Mouse (Mus musculus) gastrocnemius, adult 2 months (tissue): ENCODE data around the gene Cc2d1a. TPM values are rescaled to one million over a fixed set of nuclear protein-coding genes. Genes with fewer than 3 reads are reported as not detected.
A peak's percentile ranks its signal among the peaks of the same experiment; 100 is the strongest.

Experiments
- DNase-seq: peaks from one replicate; pipeline ENCODE4 v3.0.0; 2022
- H3K27ac ChIP-seq: fragments of 200-600 bp; 2 replicates; pipeline ENCODE4 v1.8.1; 2022; ENCODE audit warnings: mild to moderate bottlenecking
- H3K4me3 ChIP-seq: fragments of 200-600 bp; 2 replicates; pipeline ENCODE4 v1.8.1; 2022; ENCODE audit warnings: mild to moderate bottlenecking, moderate library complexity
- CTCF ChIP-seq: fragments of 200-600 bp; IDR thresholded peaks from 2 replicates; pipeline ENCODE4 v1.8.1; 2022; ENCODE audit warnings: antibody characterized with exemption, mild to moderate bottlenecking, moderate library complexity
- intact Hi-C: fragments of 180-260 bp; cut with DNase I; formaldehyde crosslinking; loops from one replicate; pipeline ENCODE4 v1.15.1; 2025
- microRNA-seq: library from miRNA; unstranded; fragments of <30 nt; microRNA quantifications from one replicate; pipeline ENCODE4 v1.2.0, GENCODE M21; 2021
- total RNA-seq, 2 experiments: library from RNA; stranded (reverse); gene quantifications; 2 replicates each; pipeline ENCODE4 v1.2.3; 2021

Gene Cc2d1a
- total RNA-seq, 2 experiments from 2014 or later: 16.8 to 18.6 TPM

DNA sequence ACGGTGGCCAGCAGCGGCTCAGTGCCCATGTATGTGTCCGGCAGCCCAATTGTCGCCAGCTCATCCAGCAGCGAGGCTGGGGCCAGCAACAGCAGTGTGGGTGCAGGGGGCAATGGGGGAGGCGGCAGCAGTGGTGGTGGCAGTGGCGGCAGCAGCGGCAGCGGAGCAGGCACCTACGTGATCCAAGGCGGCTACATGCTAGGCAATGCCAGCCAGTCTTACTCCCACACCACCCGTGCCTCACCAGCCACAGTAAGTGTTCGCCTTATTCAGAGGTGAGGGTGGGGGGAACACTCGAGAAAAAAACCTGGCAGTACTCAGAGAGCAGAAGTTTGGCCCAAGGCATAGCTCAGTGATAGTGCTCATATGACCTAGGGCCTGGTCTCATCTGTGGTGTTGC lies 59.9 kb downstream of the Cc2d1a start:
- no peak for DNase-seq
- Histone ChIP-seq H3K4me3 (no peak overlapping the region), H3K27ac (no peak overlapping the region)
- intact Hi-C loops: no loop called here
- no peak for TF ChIP-seq CTCF

DNA sequence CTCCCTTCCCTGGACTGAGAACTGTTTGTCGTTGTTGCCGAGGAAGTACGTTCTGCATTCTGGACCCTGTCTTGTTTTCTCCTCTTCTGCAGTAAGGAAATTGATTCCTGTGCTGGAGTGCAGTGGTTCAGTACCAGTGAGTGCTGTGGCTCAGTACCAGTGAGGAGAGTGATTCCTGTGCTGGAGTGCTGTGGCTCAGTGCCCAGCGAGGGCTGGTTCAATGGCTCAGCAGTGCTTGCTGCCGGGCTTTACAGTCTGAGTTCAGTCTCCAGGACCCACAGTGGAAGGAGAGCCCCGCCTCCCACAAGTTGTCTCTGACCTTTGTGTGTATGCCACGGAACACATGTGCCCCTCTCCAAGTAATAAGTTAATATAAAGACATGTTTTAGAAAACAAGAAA lies 60.6 kb downstream of the Cc2d1a start:
- H3K27ac ChIP-seq: no peak overlapping the region
- TF ChIP-seq CTCF: no peak
- H3K4me3 ChIP-seq: no peak overlapping the region
- intact Hi-C loops: no loop called here
- no peak for DNase-seq

DNA sequence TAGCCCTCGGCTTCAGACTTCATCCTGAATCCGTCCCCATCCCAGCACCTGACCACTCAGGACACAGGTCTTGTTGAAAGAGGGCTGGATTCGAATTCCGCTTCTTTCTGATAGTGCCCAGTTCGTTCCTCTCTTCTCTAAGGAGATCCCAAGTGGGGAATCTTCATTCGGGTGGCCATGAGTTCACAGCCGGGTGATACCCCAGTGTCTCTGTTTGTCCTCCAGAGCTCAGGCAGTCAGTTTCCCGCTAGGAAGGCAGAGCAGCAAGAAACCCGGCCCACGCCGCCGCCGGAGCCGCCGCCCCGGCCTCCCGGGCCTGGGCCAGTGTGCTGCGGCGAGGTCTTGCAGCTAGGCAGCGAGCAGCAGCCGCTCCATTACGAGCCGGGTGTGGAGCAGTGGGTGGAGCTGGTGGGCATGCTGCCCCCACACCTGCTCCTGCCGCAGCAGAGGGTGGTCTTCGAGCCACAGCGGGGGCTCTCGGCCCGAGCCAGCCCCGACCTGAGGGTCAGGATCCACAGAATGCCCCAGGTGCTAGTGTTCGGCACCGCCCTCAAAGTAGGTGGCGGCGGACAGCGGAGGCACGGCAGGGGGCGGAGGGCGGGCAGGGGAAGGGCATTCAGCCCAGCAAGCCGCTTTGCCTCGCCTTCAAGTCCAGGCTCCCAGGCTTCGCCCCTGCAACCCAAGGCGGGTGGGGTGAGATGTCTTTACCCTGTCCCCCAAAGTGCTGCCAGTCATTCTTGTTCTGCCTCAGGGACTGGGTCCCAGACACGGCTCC lies 63.2 kb downstream of the Cc2d1a start:
- no peak for TF ChIP-seq CTCF

DNA sequence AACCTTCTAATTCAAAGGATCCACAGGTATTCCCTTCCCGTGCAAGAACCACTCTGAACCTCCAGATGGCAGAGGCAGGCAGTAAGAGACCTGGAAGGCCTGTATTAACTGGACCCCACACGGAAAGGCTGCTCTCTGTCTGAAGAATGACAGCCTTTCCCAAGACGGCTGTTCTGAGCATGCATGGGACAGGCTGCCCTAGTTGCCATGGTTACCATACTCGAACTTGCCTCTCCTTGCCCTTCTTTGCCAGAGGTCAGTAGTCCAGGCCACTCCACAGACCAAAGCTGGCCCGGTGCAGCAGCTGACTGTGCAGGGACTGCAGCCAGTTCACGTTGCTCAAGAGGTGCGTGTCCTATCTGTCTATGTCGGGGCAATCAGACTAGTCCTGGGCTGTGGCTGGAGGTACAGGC lies 63.9 kb downstream of the Cc2d1a start:
- TF ChIP-seq CTCF: peak; percentile 37
- intact Hi-C loops: no loop called here
- Histone ChIP-seq H3K4me3 (no peak overlapping the region), H3K27ac (peak overlapping the region; percentile 55)
- peak; percentile 86 for DNase-seq

More for the DNA sequence above, 63.2 kb downstream of the Cc2d1a start:
- no peak for DNase-seq
- H3K4me3 ChIP-seq: no peak overlapping the region
- intact Hi-C loops: no loop called here
- peak overlapping the region; percentile 55 for H3K27ac ChIP-seq

Small RNA genes within 50 kb of the gene (microRNA-seq; reads per million reads assigned to microRNA genes)
- gene Gm25110 (not detected), gene Mir181c (842 reads per million, percentile 75 among the genes with 10 or more reads in this experiment), gene Mir181d (482 reads per million, percentile 67 among the genes with 10 or more reads in this experiment), gene Mir709 (not detected)

Other genes with a start within 250 kb of the Cc2d1a start
- gene Adgrl1, start 247.8 kb downstream of the Cc2d1a start, total RNA-seq: 10 to 100 TPM; 14.7 to 22.5 TPM
- under 1 TPM; 0.64 to 0.84 TPM for gene Gm10644, start 192.7 kb downstream of the Cc2d1a start, total RNA-seq
- under 1 TPM; 0.23 to 0.42 TPM for gene Asf1b, start 192.4 kb downstream of the Cc2d1a start, total RNA-seq
- 100 to 1,000 TPM; 137 to 165 TPM for gene Prkaca, start 174.9 kb downstream of the Cc2d1a start, total RNA-seq
- 10 to 100 TPM; 15.1 to 19.8 TPM for gene Samd1, start 150.3 kb downstream of the Cc2d1a start, total RNA-seq
- gene 1700067K01Rik, start 146.4 kb downstream of the Cc2d1a start, total RNA-seq: under 1 TPM in 1 of 2 experiments, not detected in 1; 0.48 TPM
- gene 2210011C24Rik, start 135.8 kb downstream of the Cc2d1a start, total RNA-seq: 1 to 10 TPM; 1.5 to 2.1 TPM
- gene Palm3, start 126.5 kb downstream of the Cc2d1a start, total RNA-seq: under 1 TPM in 1 of 2 experiments, not detected in 1; 0.31 TPM
- under 1 TPM; 0.36 to 0.61 TPM for gene Il27ra, start 105.3 kb downstream of the Cc2d1a start, total RNA-seq
- gene Rln3, start 102.9 kb downstream of the Cc2d1a start, total RNA-seq: not detected
- 1 to 10 TPM in 1 of 2 experiments, under 1 TPM in 1; 0.84 to 1.2 TPM for gene Gm10643, start 82.8 kb downstream of the Cc2d1a start, total RNA-seq
- 1 to 10 TPM; 4.4 to 4.7 TPM for gene Rfx1, start 81.1 kb downstream of the Cc2d1a start, total RNA-seq
- 1 to 10 TPM; 4.8 to 5.4 TPM for gene Dcaf15, start 43.2 kb downstream of the Cc2d1a start, total RNA-seq
- not detected for gene Podnl1, start 21.9 kb downstream of the Cc2d1a start, total RNA-seq
- gene 4930432K21Rik, start 89 bp upstream of the Cc2d1a start, total RNA-seq: under 1 TPM; 0.28 to 0.50 TPM
- gene Nanos3, start 37.3 kb upstream of the Cc2d1a start, total RNA-seq: not detected
- gene Zswim4, start 89.1 kb upstream of the Cc2d1a start, total RNA-seq: 1 to 10 TPM; 5.2 to 8.6 TPM
- gene D8Ertd738e, start 101.8 kb upstream of the Cc2d1a start, total RNA-seq: 100 to 1,000 TPM; 187 to 222 TPM
- 10 to 100 TPM; 14.0 to 15.9 TPM for gene Mri1, start 109.4 kb upstream of the Cc2d1a start, total RNA-seq
- gene Ccdc130, start 122.4 kb upstream of the Cc2d1a start, total RNA-seq: 1 to 10 TPM; 7.7 to 9.1 TPM
- gene Cacna1a, start 240.5 kb upstream of the Cc2d1a start, total RNA-seq: 1 to 10 TPM; 4.7 to 6.1 TPM